Mouse (Mus musculus) CH12.LX (cell line): ENCODE results near the gene Arhgap42.

ENCODE experiments used
- EP300 ChIP-seq: IDR thresholded peaks from 2 replicates; pipeline ENCODE4 v1.6.1; 2011; ENCODE audit warnings: low read length, improper control_type of control experiment
- MAZ ChIP-seq: IDR thresholded peaks from 2 replicates; pipeline ENCODE4 v1.6.1; 2012; ENCODE audit warnings: low read depth, mild to moderate bottlenecking, inconsistent platforms, low read length, improper control_type of control experiment, moderate library complexity

DNA sequence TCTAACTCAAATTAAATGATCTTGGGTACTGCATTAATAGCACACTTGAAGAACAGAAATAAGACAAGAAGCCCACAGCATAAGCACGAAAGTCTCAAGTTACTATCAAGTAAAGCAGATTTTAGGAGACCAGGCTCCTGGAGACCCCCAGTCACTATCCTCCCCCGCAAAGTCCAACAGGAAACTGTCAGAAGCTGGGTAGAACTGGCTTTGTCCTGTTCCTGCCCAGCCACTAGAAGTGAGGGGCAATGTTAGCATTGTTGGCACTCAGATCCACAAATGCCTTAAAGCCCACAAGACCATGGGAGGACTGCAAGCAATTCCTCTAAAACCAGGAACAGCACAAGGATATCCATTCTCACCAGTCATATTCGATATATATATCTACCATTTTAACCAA is 80.7 kb downstream of the Arhgap42 start:
- TF ChIP-seq MAZ (no peak), EP300 (no peak)
